Mouse (Mus musculus) urinary bladder, adult 18-20 months (tissue): ENCODE results near the gene Cdc25b.
"Not testable (repeated sequence)": the region's sequence is repeated elsewhere in the genome, so short reads cannot be mapped to it uniquely, and the experiment has no call there.

ENCODE experiments used
- DNase-seq, 2 experiments: peaks; one replicate each; pipeline ENCODE4 v3.0.0; 2022; ENCODE audit warnings: low spot score in 2 of 2, mixed read lengths in 2 of 2

Cdc25b gene

DNA sequence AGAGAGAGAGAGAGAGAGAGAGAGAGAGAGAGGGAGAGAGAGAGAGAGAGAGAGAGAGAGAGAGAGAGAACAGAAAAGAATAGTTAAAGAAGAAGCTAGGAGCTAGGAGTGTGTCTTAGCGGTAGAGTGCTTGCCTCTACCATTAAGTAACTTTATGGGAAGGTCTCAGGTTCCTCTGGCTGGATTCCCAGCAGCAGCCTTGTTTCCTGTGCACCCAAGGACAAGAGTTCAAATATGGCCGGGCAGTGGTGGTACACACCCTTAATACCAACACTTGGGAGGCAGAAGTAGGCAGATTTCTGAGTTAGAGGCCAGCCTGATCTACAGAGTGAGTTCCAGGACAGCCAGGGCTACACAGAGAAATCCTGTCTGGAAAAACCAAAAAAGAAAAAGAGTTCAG, 39.9 kb downstream of the Cdc25b start:
- not testable (repeated sequence) for DNase-seq

DNA sequence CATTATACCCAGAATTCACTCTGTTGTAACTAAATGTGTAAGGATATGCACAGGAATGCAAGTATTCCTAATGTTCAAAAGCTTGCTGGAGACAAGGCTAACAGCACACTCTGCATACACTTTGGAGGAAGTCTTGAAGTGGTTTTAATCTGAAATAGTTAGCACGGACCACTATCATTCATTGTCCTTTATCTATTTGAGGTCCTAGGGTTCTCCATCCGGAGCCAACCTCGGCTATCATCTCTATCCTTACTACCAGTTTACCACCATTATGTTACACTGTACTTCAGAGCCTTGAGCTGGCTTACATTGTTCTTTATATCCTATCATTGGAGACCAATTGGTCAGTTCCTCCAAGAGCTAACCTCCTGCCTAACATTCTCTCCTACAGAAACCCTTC, 40.5 kb downstream of the Cdc25b start:
- DNase-seq: no peak

DNA sequence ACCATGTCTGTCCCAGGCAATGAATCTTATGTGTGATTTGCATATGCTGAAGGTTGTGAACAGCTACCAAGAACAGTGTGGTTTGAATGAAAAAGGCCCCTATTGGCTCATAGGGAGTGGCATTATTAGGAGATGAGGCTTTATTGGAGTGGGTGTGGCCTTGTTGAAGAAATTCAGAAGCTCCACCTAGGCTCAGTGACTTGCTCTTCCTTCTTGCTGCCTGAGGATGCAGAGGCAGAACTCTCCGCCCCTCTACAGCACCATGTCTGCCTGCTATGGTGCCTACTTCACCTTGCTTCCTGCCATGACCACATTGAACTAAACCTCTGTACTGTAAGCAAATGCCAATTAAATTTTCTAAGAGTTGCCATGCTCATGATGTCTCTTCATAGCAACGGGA, 45.8 kb downstream of the Cdc25b start:
- no peak for DNase-seq

DNA sequence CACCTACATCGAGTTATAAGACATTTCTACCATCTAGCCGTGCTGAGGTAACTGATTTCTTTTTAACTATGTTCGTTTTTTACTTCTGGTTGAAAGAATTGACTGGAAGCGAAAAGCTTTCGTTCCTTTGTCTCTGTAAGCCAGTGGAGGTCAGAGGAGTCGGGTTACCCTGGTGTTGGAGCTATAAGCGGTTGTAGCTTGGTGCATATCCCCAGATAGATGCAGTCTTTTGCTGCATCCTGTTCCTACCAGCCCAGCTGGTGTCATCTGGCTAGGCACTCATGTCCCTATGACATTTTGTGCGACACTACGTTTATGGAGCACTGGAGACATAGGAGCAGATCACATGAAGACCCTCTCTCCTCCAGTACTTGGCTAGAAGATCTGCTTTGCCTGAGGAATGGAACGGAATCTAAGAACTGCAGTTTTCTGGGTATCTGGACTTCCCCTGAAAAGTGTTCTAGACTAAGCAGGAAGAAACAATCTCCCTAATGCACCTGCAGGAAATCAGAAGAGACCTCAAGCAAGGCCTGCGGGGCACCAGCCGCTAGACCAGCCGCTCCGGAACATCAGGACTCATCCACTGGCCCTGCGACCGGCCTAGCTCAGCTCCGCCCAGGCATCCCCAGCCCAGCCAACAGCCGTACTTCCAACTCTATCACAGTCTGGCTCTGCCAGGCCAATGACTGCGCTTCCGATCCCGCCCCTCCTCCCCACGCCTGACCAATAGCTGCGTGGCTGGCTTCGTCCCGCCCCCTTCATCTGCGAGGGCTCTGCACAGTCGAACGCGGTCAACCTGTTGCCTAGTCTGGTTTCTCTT, 46.8 kb downstream of the Cdc25b start, which contains the start of gene Mavs:
Gene Mavs (plus strand): TSS at position 757 of the 820 bp plus-strand sequence.
- DNase-seq: peak; percentile 89 to 96

DNA sequence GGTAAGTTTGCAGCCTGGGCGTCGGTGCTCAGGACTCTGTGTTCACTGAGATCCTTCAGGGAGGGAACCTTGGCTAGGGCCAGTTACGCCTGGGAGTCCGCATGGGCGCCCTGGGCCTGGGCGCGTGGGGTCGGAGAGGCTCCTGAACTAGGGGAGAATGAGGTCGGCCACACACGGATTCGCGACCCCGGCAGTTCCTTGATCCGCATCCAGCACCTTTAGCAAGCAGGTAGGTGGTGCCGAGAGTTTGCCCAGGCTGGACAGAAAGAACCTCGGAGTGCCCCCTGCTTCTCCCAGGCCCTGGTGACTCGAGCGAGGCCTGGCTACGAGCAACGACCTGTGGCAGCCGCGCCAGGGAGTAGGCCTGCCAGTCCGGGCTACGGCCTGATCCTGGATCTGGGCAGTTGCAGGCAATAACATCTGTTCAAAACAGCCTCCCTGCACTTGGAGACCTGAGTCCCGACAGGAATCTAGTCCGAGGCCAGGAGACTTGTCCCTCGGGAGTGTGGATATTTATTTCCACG, 47.4 kb downstream of the Cdc25b start:
- DNase-seq: no peak

DNA sequence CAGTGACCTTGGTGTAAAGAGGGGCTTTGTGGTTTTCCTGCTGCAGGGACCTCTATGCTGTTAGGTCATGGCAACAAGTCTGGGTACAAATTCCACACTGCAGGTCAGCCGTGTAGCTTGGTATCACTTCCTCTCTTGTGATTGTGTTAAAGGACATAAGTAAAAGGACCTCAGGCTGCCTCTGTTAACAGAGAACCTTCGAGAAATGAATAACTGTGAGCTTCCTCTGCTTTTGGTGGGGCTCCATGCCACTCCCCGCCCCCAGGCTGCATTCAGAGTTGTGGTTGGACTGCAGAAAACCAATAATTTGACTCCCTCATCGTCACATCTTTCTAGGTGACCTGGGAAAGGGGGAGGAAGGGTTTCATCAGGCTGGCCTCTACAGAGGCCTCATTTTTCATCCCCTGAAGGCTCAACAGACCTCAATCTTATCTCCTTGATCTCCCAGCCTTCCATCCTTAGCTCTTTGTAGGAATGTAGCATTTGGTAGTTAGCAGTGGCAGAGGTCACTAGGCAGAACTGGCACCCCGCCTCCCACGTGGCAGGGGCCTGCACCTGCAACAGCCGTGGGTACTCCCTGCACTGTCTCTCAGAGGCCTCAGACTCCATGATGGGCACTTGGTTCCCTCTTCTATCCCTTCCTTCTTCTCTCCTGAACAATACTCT, 48.4 kb downstream of the Cdc25b start:
- DNase-seq: no peak

DNA sequence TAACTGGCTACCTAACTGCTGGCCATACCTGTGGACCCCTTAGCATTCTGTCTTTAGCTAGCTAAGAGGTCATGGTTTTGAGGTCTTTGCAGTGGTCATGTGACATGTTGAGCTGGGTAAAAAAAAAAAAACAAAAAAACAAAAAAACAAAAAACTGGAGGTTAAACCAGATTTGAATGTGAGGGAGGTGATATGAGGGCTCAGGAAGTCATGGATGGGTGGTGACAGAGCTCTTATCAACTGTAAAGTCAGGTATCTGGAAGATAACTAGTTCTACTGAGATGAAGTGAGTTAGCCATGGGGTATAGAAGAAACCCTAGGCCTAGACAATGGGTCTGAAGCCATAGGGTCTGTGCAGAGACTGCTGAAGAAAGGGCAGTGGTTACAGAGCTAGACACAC, 55.4 kb downstream of the Cdc25b start:
- no peak for DNase-seq

DNA sequence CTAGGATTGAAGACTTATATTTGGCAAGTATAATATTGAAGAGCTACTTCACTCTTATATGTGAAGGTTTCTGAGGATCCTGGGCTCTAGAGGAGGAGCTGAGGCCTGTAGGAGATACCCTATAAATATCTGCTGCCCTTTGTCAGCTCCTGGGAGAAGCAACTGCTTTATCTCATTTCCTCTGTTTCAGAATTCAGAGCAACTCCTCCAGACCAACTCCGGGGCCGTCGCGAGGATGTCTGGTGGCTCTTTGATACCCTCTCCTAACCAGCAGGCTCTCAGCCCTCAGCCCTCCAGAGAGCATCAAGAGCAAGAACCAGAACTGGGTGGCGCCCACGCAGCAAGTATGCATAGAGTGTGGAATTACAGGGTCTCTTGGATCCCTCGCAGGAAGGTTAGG, 56.2 kb downstream of the Cdc25b start:
- DNase-seq: no peak
